Mouse (Mus musculus): Measurements from ENCODE around the gene Als2cr12.

GRCm38 (mm10) chr1:58714361-58714760, 18.6 kb upstream of the Als2cr12 start:
- TF ChIP-seq CTCF (IDR thresholded peaks at IDR 0.05; ENCODE audit: extremely low read depth, insufficient read length, insufficient replicate concordance, low read depth, low read length) (no peak), POLR2A (IDR thresholded peaks at IDR 0.05; ENCODE audit: low read depth, low read length) (no peak)
